Mouse (Mus musculus) layer of hippocampus, postnatal 36 days (tissue): ENCODE data around the gene Hist2h3b. TPM values are rescaled to one million over a fixed set of nuclear protein-coding genes. Genes with fewer than 3 reads are reported as not detected.
"Not testable (repeated sequence)": the region's sequence is repeated elsewhere in the genome, so short reads cannot be mapped to it uniquely, and the experiment has no call there.

Experiments
- DNase-seq, 2 experiments: peaks; one replicate each; pipeline ENCODE4 v3.0.0; 2022
- total RNA-seq, 2 experiments: library from RNA; stranded (reverse); gene quantifications; 2 replicates each; pipeline ENCODE4 v1.2.3; 2021

Hist2h3b gene
- total RNA-seq, 2 experiments from 2014 or later, result 42.9 to 45.4 TPM

GRCm38 (mm10) chr3:96262979-96263550, 5.4 kb upstream of the Hist2h3b start, which contains the start of gene Hist2h4:
Hist2h4 (minus strand) TSS chr3:96263311.
- DNase-seq, result peak; percentile 95 to 96

DNA sequence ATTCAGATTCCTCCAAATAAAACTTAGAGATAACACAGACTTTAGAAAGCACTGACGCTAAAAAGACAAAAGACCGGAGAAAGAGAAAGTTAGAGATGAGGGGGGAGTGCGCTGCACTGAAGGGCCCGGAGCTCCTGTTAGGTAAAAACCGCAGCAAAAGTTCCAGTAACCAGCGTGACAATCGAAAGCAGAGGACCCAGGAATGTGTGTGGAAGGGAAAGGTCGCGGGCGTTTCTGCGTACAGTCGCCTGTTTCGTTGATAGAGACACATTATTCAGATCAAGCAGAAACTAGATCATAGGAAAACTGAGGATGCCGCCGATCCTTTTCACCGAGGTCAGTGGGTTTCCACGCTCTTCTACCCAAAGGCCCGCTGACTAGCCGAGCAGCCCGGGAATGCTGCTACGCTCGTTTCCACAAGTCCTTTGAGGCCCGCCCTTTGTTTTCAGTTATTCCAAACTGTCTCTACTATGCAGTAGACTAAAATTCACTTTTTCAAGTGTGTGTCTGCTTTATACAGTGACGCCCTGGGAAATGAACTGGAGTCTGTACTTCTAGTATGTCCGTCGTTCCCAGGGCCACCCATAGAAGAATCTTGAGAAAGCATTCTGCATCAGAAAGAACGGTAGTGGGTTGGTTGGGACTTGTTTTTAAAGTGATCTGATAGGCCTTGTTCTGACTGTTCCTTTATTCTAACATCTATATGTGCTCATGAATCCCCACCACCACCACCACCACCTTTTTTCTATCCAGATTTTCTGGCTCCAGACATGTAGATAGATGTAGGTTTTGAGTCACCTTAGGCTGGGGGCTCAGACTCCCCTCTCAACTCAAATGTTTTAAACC, 4.7 kb upstream of the Hist2h3b start:
- DNase-seq, result peak; percentile 33 to 46

DNA sequence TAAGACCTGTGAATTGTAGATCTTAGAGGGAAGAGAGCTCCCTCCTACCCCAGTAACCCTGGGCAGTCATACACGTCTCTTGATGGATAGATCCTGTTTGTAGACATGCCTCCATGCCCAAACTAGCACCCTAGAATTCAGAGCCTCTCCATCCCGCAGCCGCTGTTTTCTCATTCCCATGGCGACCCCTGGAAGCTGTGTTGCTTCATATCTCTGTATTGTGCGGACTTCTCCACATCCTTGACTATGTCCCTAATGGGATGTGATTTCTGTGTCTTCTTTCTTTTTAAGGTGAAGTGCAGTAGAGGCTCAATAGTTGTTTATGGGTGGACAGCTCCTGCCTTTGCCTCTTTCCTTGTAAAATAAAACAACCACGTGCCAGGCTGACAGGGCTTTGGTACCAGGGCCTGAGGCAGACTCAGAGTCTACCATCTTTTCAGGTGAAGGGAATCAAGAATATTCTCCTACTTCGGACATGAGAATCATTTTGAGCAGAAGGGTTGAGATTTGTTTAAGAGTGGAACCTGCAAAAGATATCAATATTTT, 4.0 kb upstream of the Hist2h3b start:
- no peak for DNase-seq

GRCm38 (mm10) chr3:96266132-96266710, 2.2 kb upstream of the Hist2h3b start:
- no peak for DNase-seq

DNA sequence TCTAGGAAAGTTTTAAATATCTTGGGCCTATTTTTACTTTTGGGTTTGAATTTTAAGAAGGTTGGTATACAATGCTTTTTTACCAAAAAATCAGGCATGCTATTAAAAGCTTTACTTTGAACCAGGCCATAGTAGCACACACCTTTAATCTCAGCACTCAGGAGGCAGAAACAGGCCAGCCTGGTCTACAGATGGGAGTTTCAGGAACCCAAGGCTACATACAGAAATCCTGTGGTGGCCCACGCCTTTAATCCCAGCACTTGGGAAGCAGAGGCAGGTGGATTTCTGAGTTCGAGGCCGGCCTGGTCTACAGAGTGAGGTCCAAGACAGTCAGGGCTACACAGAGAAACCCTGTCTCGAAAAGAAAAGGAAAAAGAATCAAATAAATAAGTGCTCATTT, 913 bp upstream of the Hist2h3b start:
- DNase-seq, result no peak

- not testable (repeated sequence) for DNase-seq
Observed at GRCm38 (mm10) chr3:96268776-96269378, 423 bp downstream of the Hist2h3b start.

DNA sequence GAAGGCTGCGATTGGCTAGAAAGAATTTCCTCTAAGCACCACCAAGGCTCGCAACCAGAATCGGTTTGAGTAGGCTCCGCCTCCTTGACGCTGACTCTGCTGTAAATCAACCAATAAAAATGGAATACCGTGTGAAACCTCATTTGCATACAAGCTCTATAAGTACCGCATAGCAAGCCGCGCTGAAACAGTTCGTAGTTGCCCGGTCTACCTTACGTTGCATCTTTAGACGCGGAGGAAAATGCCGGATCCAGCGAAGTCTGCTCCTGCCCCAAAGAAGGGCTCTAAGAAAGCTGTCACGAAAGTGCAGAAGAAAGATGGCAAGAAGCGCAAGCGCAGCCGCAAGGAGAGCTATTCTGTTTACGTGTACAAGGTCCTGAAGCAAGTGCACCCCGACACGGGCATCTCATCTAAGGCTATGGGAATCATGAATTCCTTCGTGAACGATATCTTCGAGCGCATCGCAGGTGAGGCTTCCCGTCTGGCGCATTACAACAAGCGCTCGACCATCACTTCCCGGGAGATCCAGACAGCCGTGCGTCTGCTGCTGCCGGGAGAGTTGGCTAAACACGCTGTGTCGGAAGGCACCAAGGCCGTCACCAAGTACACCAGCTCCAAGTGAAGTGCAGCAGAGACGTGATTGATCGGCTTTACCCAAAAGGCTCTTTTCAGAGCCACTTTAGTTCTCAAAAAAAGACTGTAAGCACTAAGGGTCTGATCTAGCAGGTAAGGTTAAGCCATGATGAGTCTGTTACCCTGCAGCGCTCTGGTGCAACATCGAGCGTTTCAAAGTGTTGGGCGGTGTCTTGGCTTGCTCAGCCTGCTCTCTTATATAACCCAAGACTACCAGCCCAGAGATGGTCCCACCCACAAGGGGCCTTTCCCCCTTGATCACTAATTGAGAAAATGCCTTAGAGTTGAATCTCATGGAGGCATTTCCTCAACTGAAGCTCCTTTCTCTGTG, 1.3 kb downstream of the Hist2h3b start, which contains the start of gene Hist2h2bb:
Hist2h2bb (plus strand) TSS at position 242 of the 964 bp plus-strand sequence.
- peak; percentile 89 for DNase-seq

DNA sequence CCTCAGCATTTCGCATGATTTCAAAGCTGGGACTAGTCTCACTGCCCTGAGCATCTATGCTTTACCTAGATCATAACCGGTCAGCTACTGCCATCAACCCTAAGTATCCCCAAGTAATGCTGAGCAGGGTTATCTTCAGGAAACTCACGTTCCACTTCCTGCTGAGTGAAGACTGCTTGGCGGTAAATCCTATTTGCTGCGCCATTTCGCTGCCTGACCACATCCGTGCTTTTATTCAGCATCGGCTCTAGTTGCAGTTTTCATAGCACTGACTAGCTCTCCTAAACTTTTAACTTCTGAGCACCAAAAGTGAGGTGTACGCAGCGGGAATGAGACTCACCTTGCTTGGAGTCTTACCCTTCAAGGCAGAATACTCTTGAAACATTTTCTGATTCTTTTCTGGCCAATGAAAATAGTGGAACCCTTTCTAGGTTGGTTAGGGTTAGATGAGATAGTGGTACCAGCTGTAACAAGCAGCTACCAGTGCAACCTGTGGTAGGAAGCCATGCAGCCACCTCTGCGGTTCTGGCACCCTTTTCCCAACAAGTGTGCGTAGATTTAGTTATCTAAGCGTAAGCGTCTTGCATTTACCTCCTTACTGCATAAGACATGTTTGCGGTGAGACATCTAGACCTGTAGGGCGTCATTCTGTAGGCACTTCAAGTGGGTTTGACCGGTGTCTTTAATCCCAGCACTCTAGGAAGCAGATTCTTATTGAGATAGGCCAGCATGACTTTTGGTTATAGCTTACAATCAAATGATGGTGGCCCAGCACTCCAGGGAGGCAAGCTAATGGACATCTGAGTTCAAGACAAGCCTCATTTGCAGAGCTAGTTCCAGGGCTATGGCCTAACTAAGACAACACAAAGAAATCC, 5.4 kb downstream of the Hist2h3b start:
- DNase-seq, result no peak

- DNase-seq, result no peak
Observed at GRCm38 (mm10) chr3:96277428-96277799, 9.0 kb downstream of the Hist2h3b start.

DNA sequence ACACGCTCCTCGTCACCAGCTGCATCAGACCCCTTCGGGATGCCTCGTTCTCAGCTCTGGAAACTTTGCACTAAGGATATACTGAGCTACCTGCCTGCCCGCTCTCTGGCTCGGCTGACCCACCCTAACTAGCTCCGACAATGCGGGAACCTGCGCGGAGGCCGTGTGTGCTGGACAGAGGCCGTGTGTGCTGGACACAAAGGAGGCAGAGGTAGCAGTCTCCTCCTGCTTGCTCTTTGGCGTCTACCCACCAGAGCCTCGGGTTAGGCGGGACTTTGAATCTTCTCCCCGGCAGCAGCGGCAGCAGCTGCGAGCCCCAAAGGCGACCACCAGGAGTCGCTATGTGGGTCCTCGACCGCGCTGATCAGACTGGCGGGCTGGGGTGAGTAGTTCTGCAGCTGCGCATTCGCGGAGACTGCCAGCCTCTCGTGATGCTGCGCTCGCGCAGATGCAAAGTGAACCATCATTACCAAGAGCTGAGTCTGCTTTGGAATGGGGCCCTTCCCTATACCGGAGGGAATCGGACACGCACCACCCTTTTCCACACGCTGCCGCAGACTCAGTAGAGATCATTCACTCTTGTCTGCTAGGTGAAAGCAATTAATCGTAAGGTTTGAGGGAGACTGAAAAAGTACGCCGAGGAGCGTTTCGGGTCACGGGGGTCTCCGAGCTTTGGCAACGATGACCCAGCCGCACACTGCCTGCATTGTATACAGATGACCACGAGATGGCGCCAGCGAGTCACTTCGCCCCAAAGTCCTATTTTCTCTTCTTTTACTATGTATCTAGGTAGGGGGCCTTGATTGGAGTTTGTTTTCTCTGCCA, 9.6 kb downstream of the Hist2h3b start:
- DNase-seq, result peak; percentile 86 to 92

GRCm38 (mm10) chr3:96280660-96281059, 12.2 kb downstream of the Hist2h3b start:
- DNase-seq, result no peak

DNA sequence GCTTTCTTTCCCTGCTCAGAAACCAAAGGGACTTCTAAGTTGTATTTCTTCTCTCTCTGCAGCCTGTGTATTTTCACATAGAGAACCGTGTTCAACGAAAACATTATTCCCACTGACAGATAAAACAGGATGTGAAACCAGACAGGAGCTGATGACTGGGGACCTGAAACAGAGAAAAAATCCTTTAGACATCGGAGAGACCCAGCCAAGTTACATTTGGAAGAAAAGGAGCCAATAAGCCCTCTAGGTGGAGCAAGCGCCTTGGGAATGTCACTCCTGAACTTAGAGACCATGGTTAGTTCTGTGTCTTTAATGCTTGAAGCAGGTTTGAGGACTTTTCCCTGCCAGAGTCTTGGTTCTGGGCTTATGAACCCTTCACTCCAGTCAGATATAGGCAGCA, 16.0 kb downstream of the Hist2h3b start:
- no peak for DNase-seq

GRCm38 (mm10) chr3:96287334-96287733, 18.9 kb downstream of the Hist2h3b start:
- DNase-seq, result not testable (repeated sequence)

DNA sequence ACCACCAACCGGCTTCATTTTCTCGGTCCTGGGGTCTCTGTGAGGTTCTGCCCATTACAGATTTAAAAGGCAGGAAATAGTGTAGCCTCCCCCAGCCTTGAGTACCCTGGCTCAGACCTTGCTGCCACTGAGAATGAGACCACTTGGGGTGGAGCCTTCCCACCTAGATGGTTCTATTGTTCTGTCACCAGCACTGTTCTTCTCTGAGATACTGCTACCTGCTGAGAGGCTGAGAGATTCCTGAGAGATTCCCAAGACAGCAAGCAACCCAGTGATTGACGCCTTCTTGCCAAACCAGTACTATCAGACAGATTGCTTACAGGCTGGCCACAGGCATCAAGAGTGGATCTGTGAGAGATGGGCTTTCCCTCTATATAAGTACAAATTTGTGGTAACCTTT, 20.7 kb downstream of the Hist2h3b start:
- no peak for DNase-seq

- not testable (repeated sequence) for DNase-seq
Observed at GRCm38 (mm10) chr3:96290727-96291126, 22.3 kb downstream of the Hist2h3b start.

GRCm38 (mm10) chr3:96292641-96293040, 24.2 kb downstream of the Hist2h3b start:
- DNase-seq, result no peak

DNA sequence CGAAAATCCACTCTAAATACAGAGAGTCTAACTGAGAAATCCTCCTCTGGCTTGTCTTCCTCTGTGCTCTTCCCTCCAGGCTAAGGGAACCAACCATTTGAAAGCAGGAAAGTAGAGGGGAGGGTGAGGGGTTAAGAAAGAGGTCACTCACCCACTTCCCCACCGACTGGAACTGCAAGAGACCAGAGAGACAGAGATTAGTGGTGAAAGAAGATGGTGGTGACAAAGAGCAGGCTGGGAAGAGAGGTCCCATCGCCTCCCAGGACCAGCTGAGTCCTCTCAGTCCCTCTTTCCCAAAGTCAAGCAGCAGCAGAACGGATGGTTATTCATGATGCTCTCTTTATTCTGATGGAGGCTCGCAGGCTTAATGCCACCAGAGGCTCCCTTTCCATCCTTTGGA, 24.9 kb downstream of the Hist2h3b start:
- no peak for DNase-seq

DNA sequence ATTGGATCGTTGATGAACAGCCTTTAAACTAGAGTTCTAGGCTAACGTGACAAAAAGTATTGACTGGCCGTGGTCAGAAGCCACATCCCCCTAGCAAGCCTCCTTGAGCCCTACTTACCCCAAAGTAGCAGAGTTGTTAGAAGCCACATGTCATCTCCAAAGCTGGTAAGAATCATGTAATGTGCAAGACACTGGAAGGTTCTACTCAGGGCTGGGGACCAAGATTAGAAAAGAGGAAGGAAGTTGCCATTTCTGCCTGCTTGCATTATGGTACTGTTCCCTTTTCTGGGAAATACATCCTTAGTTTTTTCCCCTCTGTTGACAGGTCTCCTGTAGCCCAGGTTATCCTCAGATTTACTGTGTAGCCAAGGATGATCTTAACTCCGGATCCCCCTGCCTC, 25.3 kb downstream of the Hist2h3b start, which contains the start of gene Fcgr1:
Fcgr1 (minus strand) TSS at position 183 of the 400 bp plus-strand sequence.
- DNase-seq, result no peak

DNA sequence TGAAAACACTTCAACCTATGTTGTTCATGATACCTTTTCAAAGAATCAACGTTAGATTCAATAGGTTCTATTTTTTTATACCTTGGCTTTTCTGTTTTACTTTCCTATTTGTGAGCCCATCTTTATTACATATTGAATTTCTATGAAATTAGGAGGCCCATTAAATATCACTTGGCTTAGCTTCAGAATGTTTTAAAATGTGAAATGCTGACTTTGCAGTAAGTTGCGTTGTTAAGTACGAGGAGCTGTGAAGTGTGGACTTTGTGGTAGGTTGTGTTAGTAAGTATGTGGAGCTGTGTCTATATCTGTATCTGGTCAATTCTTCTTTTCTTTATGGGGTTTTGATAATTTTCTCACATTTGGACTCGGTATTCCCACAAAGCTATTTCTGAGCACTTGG, 29.9 kb downstream of the Hist2h3b start:
- DNase-seq, result no peak
